Mouse (Mus musculus) fibroblast of lung, adult 2 months (primary cell): ENCODE data around the gene Fam198b.
"Not testable (repeated sequence)": the region's sequence is repeated elsewhere in the genome, so short reads cannot be mapped to it uniquely, and the experiment has no call there.

ENCODE experiments used
- DNase-seq: peaks from one replicate; pipeline ENCODE4 v3.0.0-alpha.2; 2011; ENCODE audit warnings: low read depth

The Fam198b gene

DNA sequence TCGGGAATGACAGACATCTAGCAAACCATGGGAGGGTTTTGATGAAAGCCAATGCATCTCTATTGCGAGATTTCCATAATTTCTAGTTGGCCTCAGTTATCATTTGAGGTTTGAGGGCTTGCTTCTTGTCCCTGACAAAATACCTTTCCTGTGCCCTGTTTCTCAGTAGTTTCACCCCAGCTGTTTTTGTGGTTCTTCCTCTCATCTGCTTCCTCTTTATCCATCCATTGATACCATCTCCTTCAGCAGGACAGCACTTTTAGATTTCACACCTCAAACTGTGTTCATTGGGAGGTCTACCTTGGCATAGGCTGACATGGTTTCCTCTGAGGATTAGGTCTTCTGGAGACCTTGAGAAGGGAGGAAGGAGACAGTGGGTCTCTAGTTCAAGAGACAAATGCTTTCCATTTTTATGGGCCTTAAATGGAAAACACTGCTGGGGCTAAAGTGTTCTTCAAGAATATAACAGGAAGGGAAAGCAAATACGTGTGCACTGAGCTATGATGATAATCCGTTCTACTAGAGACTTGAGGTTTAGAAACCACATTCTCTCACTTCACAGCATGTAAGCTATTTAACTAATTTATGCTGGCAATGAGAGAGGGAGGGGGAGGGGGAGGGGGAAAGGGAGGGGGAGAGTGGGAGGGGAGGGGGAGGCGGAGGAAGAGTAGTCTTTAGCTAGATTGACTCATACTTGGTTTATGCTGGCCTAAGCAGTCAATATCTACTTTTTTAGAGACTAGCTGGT, 41.8 kb downstream of the Fam198b start:
- no peak for DNase-seq

DNA sequence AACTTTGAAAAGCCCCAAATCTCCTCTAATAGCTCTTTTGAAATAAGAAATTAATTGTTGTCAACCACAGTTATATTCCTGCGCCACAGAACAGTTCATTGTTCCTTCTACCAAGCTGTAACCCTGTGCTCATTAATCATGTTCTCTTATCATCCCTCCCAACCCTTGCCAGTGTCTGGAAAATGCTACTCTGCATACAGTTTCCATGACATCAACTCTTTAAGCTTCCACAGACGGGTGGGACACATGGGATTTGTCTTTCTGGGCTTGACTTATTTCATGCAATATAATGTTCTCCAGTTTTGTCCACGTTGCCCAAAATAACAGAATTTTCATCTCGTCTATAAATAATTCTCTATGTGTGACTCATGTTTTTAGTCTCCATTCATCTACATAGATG, 42.7 kb downstream of the Fam198b start:
- no peak for DNase-seq

DNA sequence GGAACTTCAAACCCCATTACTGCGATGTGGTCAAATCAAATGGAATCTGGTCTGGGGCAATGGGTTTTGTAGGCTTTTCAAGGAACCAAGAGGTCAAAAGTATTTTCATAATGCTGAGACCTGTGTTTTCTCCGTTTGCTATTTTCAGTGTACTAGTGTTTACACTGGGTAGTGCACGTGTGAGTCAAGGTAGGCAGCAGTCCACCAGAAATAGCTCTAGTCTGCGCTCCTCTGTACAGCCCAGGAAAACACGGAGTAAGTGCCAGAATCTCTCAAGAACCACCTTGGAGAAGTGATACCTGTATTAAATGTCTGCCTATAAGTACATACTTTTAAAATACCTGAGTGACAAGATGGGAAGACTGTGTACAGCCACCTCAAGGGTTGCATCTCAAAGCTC, 44.1 kb downstream of the Fam198b start:
- no peak for DNase-seq

DNA sequence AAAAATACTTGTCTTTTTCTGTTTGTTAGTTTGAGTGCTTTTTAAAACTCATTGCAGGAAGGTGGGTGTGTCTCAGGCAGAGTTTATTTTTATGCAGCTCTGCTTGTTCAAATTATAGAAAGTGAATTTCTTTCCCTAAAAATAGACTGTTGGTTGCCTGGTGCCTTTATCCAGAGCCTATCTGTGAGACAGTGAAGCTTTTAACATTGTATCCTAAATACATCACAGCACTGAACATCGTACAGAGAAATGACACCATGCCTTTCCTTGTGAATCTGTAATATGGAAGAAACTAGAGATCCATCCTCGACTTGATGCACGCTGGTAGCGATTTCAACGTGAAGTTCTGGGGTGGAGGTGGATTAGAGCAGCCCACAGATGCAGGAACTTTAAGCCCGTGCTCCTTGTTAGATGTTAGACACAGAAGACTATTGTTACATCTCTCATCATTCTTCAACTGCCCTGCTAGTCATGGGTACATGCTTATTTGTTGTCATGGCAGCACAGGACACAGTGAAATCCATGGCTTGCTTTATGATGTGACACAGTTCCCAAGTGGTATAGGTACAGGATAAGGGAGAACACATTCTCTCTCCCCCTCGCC, 45.9 kb downstream of the Fam198b start:
- DNase-seq = no peak

DNA sequence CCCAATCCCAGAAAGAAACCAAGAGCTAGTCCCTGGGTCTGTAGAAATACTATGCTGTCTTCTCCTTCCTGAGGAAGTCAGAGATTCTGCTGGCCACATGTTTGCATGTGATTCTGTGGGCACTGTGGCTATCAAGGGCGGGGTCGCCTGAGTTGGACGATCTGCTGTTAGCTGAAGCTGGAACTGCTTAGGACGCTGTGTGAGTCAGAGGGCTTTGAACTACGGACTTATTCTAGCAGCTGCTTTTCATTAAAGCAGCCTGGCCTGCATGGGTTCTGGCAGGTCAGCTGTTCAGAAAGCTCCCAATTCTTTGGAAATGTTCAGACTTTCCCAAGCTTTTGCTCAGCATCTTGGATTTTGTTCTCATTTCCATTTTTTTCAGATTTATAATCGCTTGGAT, 51.9 kb downstream of the Fam198b start:
- peak; percentile 98 for DNase-seq

DNA sequence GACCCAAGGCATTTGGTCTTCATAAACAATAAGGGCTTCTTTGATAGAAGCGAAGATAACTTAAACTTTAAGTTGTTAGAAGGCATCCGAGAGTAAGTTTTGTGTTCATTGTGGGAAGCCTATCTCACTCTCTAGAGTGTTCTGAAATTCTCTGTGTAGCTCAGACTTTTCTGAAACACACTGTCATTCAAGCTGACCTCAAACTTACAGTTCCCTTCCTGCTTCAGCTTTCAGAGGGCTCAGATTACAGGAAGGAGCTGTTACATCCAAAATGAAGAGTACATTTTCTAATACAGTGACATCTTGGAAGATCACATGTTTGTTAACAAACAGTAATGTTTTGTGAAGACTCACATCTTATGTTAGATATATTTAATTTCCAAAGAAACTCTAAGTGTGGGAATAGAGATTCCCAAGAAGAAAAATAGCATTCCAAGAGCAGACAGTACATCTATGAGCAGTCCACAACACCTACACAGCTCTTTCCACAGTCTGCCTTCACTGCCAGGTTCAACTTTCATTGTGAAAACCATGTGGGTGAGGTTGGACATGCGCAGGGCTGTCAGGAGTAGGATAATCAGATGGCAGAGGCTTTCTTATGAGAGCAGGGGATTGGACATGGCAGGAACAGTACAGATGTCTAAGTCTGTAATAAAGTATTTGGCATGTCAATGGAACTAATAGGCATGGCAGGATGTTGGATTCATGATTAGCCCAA, 52.6 kb downstream of the Fam198b start:
- no peak for DNase-seq

DNA sequence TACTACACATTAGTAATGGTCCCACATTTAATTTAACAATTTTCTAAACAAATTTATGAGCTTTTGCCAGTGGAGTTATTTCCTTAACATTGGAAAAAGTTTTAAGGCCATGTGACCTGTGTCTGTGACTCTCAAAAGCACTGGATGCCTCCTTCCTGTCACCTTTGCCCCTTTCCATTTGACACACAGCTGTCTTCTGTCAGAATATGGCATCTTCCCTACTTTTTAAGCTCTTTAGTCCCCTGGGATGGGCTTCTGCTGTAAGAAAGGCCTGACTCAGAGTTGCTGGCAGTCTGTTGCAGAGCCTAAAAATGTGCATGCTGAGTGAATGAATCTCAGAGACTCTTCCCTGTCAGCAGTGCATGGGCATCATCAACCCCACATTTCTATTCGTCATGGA, 63.4 kb downstream of the Fam198b start:
- DNase-seq = no peak

DNA sequence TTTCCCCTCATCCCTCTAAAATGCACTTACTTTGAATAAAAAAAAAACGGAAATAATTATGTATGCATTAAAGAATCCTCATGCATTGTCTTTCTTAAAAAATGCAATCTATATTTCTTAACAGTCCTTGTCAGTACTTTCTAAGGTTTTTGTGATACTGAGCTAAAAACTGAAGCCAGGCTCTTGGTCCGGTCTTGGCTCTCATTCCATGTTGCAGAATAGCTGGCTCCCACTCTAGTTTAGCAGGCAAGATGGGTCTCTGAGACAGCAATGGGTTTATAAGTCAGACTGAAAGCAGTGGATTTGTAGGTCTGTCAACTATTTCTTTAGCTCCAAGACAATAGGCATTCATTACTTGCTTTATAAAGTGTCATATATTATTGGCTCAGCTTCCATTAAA, 63.8 kb downstream of the Fam198b start:
- no peak for DNase-seq

DNA sequence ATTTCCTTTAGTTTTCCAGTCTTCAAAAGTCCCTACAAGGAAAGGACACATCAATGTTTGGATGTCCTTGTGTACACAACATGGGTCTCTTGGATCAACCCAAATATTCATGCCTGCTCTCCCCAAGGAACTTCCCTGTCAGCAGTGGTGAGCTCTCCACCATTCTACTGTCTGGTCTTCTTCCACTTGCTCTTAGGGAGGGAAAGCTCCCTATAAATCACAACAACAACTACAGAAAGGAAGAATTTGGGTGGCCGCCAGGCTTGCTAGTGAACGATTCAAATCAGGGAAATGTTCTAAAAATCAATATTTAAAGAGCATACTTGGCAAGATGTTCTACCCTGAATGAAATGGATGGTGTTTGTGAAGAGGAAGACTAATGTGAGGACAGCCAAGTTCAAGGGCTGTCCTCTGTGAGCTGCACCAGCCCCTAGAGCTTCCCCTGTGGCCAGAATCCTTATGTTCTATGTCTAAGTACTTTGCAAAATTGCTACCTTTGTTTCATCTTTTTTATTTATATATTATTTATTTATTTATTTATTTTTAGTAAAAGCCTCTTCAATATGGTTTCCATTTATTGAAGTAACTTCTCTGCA, 68.9 kb downstream of the Fam198b start:
- DNase-seq = no peak

DNA sequence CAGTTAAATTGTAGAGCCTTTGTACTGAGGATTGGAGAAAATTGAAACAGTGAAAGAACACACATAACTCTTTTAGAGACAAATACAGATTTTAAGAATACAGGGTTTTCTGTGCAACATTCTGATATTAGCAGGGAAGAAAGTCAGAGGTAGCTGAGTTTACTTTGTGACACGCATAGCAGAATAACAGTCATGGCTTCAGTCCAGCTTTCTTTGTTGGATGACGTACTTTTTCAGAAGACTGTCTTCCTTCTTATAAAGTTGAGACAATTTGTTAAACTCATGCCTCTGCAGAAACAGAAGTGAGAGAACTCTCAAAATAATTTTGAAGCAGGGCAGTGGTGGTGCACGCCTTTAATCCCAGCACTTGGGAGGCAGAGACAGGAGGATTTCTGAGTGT, 70.9 kb downstream of the Fam198b start:
- no peak for DNase-seq

DNA sequence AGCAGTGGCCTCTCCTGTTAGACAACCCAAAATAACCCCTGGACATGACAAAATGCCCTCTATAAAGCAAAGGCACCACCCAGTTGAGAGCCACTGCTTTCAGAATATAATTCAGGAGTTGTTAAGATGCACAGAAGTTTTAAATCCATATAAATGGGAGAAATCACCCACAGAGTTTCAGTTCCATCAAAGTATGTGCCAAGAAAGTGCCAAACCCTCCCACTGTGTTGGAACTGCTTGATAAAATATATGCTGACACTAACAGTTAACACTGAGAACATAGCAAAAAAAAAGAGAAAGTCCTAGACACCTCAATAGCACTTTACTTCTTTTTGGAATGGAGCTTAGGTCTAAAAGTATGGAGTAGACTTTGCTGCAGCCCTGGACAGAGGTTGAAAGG, 72.5 kb downstream of the Fam198b start:
- DNase-seq = no peak

DNA sequence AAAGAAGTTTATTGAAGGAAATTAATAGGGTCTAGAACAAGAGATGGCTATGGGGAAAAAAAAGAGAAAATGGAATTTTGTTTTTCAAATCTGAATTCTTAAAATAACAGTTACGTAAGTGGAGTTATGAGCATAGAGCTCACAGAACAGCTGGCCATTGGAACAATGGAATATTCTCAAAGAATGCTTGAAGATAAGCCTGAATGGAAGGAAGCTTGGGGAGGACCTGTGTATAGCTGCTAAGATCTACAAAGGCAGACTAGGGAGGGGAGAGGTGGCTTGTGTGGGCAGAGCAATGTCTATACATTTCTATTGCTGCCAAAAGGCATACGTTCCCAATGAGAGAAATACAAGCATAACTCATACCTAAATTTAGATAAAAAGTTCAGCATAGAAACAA, 73.4 kb downstream of the Fam198b start:
- no peak for DNase-seq

DNA sequence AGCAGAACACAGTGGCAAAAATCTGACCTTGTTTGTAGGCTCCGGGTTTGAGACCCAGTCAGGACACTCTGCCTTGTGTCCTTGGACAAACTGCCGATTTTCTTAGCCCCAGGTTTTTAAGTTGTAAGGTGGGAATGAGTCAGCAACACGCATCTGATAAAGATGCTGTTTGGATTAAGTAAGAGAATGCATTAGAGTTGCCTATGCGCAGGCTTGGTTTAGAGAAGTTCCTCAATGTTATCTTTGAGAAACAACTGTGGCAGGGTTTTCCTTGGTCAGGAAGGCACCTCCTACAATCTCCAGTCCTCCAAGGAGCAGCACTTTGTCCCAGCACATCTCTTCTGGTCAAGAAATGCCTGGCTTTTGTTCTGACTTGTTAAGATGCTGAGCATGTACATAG, 82.4 kb downstream of the Fam198b start:
- DNase-seq = no peak

DNA sequence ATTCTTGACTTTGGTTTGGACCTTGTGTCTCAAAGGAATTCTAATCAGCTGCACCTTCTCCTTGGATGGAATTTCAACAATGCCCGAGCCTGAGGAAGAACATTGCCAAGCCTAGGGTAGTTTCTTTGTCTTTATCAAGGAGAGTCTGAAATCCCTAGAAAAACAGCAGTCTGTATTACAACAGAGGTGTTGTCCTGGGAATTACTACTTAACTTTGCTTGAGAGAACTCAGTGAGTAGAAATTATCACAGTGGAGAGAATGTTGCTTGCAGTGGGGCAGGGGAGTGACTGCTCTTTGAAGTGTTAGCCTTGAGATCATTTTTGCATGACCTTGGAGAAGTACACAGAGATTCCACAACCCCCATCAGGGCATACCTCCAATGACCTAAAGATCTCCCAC, 83.0 kb downstream of the Fam198b start:
- DNase-seq = no peak

DNA sequence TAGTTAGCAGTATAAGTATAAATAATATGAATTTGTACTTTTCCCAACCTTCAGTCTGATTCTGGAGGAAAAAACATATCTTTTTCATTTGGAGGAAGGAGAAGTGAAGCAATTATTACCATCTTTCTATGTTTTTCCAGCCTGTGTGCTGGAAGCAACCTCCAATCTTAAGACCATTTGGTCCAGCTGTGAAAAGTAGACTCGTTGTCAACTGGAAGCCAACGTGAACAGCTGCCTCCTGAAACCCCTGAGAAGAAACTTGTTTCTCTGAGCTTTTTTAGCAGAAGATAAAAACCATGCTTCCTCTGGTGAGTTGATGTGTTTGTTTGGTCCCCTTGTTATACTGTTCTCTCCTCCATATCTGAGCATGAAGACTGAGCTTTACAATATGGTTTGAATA, 84.1 kb downstream of the Fam198b start:
- no peak for DNase-seq

DNA sequence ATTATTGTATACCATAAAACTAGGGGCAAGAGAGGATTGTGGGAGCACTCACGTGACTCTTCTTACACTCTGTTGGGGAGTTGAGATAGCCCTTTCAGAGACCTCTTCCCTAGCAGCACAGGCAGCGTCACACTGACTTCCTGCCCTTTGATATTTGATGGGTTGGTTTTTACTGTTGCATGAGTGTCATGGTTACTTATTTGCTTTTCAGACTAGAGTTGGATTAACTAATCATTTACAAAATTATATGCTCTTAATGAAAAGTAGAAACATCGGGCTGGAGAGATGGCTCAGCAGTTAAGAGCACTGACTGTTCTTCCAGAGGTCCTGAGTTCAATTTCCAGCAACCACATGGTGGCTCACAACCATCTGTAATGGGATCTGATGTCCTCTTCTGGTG, 85.2 kb downstream of the Fam198b start:
- DNase-seq = not testable (repeated sequence)

DNA sequence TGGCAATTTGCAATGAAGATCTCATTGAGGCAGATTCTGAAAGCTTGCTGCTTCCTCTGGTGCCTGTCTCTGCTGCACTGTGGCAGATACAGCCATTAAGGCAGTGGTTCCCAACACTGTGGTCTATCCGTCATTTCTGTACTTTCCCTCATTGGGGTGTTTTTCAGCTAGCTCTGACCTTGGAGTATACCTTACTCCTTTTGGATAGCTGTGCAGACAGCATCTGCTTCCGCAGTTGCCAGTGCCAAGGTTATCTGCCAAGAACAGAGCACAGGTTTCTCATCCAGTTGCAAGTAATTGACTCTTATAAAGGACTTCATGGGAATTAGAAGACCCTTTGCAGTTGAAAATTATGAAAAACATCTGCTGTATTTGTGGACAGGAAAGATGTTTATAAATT, 85.7 kb downstream of the Fam198b start:
- no peak for DNase-seq

DNA sequence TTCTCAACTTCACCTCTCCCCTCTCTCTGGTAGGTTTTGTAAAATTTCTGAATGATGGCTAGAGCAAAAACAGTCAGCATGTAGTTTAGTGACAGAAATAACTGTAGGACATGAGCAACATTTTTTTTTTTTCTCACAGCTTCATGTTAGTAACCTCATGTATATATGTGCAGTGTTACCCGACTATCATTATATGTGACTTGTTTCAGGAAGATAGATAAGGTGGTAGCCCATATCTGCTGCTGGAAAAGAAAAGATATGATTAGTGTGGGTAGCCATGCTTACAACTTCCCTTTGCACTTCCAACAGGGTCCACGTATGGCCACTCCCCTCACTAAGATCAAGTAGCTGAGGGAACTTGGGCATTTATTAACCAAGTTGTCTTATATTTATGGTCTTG, 86.2 kb downstream of the Fam198b start:
- no peak for DNase-seq

DNA sequence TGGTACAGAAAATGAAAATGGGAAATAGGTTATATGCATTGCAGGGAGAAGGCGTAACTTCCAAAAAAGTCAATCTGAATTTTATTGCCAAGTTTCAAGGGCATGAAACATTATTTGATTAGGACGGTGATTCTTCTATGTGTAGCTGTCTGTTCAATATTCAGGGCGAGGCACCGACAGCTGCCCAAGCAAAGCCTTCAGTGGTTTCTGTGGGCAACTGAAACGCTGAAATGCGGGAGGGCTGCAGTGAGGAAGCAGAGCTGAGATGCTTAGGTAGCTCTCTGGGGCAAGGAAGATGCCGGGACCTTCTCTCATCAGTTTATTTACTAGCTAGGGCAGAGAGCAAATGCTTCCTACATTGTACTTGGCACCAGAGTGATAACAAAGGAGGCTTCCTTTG, 87.2 kb downstream of the Fam198b start:
- DNase-seq = no peak

DNA sequence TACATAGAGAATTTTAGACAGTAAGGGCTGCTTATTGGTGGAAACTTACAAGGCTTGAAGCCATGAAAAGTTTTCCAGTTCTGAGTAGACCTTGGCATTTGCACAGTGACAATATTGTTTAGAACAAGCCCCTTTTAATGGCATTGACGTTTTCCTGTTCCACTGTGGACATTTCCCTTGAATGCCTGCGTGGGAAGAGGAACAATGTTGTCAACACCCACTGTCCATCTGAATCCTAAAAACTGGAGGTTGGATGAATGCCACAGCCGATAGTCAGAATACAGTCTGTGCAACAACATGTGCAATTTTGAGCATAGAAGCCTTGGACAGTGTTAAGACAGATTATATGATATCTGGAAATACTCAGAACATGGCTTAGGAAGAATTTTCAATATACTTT, 92.5 kb downstream of the Fam198b start:
- no peak for DNase-seq

DNA sequence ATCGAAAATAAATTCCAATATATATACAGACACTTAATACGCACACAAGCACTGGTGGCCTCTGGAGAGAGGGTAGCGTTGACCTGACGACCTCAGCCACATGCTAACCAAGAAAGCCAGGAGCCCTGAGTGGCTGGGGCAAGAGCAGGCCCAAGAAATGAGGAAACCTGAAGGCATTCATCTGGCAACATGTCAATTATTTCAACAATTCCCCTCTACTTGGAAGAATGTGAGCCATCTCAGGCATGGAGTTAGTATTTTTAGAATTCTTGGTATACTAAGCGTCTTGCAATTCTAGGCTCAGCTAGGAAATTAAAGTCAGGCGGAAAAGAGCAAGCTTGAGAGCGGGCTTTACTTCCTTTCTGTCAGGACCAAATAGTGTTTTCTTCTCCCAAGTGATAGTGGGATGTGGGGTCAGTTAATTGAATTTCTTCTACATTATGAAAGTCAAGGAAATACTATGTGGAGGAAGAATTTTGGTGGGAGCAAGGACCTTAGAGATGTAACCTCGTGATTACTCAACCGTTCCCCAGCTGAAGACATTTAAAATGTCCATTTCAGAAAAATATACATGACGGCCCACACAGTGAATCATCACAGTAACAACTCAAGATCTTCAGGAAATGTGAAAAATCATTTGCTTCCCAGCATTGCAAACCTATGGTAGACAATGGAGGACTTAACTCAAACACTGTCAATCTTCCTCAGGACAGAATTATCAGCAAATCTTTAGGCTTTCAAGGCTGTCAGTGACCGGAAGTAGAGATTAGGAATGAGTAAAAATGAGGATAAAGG, 93.5 kb downstream of the Fam198b start:
- no peak for DNase-seq

DNA sequence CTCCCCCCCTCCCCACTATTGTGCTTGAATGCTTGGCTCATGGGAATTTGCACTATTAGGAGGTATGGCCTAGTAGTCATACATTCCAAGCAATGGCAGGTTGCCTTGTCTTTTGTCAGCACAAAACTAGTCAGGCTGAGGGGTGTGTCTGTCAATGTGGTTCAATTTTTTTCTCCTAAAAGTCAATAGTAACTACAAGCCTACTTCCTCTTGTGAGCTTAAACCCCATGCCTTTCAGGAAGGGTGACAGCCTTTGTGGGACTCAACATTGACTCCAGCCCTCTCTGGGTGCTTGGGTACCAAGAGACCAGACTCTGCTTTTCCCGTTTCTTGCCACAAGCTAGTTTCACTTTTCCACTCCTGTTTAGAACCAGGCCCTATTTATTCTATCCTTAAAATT, 96.4 kb downstream of the Fam198b start:
- DNase-seq = no peak
